Mouse (Mus musculus) layer of hippocampus, adult 11-12 months (tissue): ENCODE measurements around the gene Higd1c.
A peak's percentile ranks its signal among the peaks of the same experiment; 100 is the strongest.
"Not testable (repeated sequence)": the region's sequence is repeated elsewhere in the genome, so short reads cannot be mapped to it uniquely, and the experiment has no call there.

Experiments
- DNase-seq: peaks from one replicate; pipeline ENCODE4 v3.0.0; 2022; ENCODE audit warnings: low spot score

Higd1c gene

DNA sequence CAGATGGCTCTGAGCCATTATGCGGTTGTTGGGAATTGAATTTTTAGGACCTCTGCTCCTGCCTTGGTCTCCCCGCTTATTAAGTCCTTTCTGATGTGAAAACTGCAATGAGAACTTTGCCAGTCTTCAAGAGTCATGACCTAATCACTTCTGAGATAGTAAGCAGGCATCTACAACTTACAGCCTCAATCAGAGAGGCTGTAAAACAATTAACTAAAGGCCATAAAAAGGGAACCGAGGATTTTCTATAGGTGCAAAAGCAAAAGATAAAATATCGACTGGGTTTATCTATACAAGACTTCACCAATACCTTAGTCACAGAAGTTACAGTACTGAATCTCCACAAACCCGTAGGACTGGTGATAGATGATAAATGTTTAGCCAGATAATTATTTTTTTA is 8.5 kb upstream of the Higd1c start:
- no peak for DNase-seq

DNA sequence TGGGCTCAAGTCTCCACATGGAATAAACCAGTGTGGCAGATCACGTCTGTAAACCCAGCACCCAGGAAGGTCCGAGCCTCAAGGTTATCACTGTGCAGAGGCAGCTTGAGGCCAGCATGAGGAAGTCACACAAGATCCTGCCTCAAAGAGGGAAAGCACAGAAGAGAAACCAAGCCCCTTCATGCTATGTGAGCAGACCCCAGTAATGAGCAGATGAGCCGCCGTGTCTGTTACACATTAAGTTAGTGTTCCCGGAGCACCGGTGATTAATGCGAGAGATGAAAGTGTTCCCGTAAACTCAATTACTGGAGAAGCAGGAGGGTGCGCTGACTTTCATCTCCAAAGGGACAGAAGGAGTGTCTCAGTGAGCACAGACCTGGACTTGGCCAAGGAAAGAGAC is 1.6 kb downstream of the Higd1c start:
- not testable (repeated sequence) for DNase-seq

DNA sequence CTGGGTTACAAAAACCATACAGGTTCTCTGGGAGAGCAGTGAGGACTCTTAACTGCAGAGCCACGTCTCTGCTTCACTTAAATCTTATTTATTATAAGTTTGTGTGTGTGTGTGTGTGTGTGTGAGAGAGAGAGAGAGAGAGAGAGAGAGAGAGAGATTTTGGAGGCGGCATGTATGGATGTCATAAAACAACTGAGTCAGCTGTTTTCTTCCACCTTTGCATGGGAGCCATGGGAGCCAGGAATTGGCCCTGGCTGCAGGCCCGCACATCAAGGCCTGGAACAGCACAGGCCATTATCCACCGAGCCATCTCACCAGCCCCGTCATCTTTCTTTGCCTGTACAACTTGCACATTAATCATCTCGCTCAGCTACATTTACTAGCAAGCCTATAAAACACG is 2.8 kb downstream of the Higd1c start:
- no peak for DNase-seq

DNA sequence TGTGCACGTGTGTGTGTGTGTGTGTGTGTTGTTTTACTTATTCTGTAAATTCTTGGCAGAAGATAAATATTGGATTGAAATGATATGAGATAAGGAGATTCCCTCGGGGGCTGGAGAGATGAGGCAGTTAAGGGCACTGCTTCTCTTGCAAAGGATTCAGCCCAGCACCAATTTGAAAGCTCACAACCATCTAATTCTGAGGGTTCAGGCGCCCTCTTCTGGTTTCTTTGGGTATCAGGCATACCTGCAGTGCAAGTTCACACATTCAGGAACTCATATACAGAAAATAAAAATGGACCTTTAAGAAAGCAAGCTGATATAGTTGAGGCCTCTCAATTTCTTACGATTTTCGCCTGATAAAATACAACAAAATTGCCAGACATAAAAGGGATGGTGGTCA is 10.7 kb downstream of the Higd1c start:
- DNase-seq: peak; percentile 82

DNA sequence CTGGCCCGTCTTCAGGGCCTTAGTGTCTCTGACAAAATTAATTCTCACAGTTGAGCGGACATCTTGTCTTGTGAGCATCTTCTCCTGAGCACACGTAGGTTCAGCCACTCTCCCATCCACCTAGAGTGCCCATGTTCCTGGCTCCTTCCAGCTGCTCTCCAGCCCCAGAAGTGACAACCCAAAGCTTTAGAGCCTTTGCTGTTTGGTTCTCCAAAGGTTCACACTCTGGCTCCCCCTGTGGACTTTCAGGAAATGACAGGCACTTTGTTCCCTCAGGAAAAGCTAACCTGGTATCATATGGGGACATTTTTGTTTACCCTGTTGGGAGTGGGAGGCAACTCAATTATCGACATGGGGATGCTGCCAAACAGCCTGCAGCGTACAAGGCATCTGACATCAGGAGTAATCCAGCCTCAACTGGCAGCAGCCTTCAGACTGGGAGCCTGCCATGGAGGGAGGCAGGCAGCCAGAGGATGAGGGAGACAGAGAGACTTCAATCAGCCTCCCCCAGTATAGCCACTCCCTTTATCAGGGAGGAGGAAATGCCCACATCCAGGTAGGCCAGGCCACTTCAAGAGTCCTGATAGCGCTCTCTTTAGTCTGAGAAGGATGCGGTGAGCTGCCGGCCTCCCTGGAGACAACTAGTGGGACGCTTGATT is 13.6 kb downstream of the Higd1c start:
- DNase-seq: peak; percentile 37

DNA sequence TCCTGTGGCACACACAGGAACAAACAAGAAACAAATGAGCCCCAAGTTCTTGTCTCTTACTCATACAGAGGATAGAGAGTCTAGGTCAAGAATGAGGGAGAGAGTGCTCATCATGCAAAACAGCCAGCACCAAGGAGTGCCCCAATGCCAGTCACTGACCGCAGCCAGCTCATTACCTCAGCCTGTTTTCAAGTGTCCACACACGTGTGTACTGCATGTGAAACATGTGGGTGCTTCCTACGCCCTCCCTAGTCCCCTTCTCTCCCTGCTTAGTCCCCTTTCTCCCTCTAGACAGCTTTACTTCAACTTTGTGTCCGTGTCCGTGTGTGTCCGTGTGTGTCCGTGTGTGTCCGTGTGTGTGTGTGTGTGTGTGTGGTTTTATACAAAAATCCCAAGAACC is 15.3 kb downstream of the Higd1c start:
- DNase-seq: no peak

DNA sequence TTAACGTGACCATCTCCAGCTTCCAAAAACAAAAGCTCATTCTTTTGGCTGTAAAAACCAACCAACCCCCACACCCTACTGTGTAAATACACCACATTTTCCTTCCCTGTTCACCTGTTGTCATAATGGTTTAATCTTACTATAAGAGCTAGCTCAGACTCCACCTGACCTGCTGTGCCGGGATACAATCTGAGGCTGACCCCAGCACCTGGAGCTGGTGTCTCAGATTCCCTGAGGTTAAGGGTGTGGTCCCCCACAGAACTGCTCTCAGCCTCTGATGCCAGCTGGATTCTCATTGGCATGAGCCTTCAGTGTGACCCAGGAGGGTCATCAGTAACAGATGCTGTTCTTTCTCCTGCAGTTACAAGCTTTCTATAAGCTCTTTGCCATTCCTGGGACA is 15.8 kb downstream of the Higd1c start:
- no peak for DNase-seq

DNA sequence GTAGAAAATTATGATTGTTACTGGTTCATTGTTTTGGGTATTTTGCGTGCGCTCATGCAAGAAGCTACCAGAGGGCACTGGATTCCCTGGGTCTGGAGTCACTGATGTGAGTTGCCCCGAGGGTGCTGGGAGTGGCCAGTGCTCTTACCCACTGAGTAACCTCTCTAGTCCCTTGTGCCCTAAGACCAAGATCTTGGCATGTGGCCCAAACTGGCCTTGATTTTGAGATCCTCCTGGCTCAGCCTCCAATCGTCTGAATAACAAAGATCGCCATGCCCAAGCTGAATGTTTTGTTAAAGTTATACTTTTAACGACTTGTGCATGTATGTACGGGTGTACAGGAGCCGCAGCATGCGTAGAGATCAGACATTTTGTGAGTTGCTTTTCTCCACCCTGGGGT is 21.4 kb downstream of the Higd1c start:
- no peak for DNase-seq

DNA sequence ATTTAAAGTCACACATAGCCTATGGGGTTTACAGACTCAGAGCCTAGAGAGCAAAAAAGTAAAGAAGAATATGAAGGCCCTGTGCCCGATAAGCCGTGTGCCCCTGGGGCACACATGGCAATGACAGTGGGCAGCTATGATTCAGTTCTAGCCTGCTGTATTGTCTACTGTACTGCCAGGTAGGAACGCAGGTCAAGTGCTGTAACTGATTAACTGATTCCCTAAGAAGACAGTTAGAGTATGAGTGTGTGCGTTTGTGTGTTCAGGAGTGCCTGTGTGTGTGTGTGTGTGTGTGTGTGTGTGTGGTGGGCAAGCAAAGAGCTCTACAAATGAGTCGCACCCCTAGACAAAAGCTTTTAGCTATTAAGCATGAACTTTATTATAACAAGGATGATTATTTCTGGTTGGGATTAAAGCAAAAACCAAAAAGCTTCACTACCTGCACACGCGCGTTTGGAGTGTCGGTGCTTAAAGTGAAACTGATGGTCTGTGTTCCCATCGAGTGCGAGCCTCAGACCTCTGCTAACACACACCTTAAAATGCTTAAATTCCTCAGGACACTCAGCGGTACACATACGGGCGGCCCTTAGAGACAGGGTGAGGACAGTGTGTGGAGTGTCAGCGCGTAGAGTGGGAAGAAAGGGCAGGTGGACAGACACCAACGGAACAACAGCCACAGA is 23.3 kb downstream of the Higd1c start:
- DNase-seq: no peak

DNA sequence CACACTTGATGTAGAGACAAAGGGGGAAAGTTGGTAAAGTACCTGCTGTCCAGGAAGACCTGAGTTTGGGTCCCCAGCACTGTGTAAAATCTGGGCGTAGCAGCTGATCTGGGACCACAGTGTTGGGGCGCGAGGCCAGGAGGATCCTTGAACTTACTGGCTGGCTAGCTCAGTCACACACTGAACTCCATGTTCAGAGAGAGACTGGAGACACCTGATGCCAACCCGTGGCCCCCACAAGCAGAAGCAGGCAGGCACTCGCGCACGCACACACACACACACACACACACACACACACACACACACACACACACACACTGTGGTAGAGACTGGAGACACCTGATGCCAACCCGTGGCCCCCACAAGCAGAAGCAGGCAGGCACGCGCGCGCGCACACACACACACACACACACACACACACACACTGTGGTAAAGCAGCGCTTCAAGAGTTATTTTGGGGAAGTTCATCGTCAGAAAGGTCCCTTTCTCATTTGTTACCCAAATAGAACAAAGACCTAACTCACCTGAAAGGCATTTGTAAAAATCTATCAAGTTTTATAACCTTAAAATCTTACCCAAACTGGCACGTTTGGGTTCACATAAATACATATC is 24.0 kb downstream of the Higd1c start:
- DNase-seq: no peak

DNA sequence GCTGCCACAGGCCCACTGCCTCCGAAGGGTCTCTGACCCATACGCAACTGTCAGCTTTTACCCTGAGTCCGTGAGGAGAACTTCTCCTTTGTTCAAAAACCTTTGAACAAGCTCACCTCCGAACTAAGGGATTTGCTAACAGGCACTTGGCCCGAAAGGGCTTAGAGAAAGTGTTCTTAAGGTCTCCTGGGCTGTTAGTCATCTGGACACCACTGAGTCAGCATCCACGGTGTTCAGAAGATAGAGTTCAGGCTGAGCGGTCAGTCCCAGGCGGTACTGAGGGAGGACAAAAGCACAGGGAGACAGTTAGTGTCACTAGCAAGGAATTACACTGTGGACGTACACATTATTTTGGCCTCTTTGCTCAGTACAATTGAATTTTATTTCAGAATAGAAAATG is 24.5 kb downstream of the Higd1c start:
- no peak for DNase-seq

DNA sequence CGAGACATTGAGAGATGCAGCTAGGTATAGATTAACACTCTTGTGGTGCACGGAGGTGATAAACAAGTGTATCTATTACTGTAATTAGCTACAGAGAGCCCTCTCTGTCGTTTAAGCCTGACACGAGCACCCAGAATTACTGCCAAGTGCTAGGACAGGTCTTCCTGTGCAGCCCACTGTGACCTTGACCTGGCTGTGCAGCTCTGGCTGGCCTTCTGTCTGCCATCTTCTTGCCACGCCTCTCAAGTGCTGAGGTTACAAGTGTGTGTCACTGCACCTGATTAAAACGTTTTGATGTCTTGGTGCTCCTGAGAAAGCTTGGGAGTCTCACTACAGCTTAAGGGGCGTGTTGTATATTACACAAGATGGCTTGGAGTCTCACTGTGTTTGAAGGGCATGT is 26.7 kb downstream of the Higd1c start:
- no peak for DNase-seq

DNA sequence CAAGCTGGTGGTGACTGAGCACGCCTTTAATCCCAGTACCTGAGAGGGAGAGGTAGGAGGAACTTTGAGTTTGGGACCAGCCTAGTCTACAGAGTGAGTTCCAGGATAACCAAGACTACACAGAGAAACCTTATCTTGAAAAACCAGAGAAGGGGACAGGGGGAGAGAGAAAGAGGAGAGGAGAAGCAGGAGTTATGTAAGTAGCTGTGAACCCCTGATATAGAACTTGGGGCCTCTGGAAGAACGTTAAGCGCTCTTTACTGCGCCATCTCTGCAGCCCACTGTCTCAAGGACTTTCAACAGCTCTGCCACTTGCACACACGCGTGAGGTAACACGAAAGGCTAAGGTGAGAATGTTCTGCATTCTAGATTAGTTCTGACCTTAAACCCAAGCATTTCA is 27.3 kb downstream of the Higd1c start:
- DNase-seq: no peak

DNA sequence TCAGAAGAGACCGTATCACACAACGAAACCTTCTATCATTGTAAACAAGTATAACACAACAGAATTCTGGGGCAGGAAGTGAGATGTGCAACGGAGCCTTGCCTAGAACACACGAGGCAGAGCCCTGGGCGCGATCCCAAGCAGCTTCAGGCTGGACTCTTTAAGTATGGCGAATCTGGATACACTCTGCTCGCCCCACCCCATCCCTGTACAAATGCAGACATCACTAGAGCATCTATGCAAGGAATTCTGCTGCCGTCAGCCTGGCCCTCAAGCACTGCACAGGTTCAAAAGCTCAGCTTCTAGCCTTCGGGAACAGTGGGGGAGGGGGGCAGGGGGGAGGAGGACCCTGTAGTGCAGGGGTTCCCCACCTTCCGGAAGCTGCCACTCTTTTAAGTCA is 28.7 kb downstream of the Higd1c start:
- no peak for DNase-seq

DNA sequence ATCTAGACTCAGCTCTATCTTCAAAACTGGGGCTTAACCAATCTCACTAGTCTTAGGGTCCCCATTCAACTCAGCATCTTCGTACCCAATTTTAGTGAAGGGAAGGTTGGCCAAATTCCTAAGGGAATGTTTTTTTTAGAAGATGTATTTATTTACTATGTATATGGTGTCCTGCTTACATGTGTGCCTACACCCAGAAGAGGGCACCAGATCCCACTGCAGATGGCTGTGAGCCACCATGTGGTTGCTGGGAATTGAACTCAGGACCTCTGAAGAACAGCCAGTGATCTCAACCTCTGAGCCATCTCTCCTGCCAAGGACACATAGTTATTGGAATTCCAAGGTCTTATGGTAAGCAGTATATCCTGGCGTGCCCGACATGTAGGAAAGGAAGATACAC is 31.2 kb downstream of the Higd1c start:
- no peak for DNase-seq

DNA sequence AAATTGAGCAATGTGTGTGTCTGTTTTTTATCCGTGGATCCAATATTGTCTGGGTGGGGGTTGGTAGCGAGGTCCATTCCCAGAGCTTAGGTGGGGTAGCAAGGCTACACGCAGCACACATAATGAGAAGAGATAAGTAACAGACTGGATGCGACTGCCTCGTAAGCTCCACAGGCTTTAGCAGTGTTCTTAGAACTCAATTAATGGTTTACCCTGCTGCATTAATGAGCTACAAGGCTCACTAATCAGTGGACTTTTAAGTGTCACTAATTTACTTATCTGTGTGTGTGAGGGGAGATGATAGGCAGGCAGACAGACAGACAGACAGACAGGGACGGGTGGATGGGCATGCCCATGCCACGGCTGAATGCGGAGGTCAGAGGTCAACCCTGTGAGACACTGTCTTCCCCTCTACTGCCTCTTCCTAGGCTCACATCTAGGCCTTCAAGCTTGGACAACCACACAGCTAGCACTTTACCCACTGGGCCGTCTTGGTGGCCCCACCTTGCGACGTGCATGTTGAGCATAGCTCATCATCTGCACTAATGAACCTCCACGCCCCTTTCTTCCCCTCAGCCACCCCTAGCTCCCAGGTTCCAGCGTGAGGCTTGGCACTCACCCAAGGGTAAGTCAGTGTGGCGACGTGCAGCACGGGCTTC is 36.4 kb downstream of the Higd1c start:
- no peak for DNase-seq

DNA sequence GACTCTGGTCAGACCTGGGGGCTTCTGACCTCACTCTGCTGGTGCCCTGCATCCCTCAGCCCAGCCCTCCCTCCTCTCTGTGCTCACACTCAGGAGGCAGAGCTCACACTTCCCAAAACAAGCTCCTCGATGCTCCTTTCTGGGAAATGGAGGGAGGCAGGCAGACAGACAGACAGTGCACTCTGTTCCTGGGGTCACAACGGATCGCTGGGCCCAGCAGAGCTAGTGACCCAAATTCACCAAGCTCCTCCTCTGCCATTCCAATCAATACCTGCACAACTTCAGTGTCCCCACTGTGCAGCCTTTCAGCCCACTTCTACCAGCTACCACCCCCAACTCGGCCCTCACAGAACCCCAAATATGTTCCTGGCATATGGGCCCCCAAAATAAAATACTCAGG is 37.5 kb downstream of the Higd1c start:
- no peak for DNase-seq

DNA sequence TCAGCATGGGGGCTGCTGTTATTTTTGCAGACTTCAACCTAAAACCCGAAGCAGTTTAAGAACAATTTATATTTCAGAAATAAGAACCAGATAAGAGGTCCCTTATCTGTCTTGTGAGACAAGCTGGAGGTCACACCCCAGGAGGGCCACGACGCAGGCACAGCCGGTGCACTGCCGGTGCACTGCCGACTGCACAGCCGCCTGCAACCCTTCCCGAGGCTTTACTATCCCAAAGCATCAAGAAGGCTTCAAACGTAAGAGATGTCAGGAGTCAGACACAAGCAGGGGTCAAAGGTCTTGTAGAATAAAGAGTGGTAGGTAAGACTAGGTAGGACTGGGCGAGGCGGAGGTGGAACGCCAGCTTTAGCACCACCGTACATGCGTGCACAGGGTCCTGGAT is 38.0 kb downstream of the Higd1c start:
- DNase-seq: no peak

DNA sequence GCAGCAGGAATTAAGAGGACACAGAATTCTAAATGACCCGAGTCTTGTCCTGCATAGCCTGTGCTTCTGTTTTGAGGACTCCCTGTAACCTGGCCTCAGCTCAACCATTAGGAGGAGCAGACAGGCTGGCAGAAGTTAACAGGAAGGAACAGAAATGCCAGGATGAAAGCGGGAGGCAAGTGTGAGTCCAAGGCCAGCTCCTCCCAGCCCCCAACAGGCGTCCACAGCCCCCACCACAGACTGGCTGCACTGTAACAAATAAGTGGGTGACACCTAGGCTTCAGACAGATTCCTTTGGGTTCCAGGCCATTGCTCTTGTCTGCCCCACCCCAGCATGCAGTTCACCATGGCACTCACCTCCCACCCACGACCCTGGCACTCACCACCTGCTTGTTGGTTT is 38.5 kb downstream of the Higd1c start:
- DNase-seq: no peak

DNA sequence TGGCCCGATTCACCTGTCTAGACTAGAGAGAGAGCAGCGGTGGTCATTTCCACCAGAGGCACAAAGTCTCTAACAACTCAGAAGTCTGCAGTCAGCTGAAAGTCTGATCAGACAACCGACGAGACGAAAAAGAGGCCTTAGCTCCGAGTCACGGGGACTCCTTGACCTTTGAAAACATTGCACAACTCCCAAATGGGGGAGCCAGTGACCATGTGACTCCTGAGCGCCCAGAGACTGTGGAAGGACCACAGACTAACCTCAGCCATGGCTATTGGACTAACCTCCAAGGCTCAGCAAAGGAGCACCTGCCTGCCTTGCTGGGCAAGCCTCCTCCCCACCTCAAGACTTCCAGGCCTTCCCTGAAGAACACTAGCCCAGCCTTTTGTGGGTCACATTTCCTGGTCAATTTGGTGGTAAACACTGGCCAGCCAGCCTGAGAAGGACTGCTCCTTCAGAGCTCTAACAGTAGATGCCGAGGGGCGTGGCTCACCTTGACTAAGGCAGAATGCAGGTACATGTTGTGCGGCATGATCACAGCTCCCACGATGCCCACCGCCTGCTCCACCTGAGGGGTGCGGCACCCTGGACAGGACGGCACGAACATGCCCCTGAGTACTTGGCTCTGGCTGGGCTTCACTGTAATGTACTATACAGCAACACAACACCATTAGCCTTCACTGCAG is 39.1 kb downstream of the Higd1c start:
- DNase-seq: no peak

DNA sequence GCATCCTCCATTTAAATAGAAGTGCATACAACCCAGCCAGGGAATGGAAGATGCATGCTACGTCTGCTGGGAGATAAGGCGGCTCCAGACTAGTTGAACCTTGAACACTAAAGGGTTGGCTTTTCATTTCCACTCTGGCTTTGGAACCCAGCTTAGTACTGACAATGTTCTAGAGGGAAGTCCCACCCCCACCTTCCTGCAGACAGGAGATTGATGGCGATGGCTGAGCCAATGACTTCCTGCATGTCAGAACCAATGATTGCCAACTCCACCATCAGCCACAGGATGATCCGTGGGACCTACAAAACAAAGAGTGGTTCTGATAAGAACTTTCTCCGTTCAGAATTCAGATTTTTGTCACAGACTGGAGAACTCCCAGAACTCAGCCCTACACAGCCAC is 41.7 kb downstream of the Higd1c start:
- DNase-seq: no peak

DNA sequence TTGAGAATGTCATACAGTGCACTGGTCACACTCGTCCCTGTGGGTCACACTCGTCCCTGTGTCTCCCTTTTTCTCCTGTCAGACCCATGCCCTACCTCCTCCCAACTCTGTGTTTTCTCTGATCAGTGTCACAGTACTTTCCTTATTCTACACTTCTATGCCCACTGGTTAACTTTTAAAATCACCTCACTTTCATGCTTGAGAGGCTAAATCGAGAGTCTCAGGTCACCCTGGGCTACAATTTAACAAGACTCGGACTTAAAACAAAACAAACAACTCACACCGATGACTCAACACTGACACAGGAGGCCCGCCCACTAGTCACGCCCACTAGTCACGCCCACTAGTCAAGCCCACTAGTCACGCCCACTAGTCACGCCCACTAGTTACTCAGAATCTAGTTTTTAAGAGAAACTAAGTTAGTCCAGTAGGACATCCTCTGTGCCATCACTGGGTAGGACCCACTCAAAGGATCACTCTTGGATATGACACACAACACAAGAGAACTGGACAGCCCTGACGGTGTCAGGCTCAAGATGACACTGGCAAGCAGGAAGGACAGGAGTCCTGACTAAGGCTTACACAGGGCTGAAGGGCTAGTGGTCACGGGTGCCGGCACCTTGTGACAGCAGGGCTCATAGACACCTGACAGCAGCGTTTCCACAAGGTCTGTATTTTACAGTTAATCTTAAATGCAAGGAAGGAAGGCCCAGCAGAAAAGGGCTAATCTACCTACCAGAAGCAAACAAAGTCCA is 46.8 kb downstream of the Higd1c start:
- DNase-seq: no peak
